Mouse (Mus musculus) lung, embryonic 16.5 days (tissue): ENCODE results near the gene Dnajb4. TPM values are rescaled to one million over a fixed set of nuclear protein-coding genes. Genes with fewer than 3 reads are reported as not detected.

ENCODE experiments used
- ATAC-seq: fragments of 200-750 bp; cut with Nextera tagmentation; 2 replicates; pipeline ENCODE4 v1.8.0; 2017; ENCODE audit warnings: low read depth, mild to moderate bottlenecking, moderate library complexity
- H3K27ac ChIP-seq: fragments of 300-500 bp; sonication (generic); 2 replicates; pipeline ENCODE4 v1.5.1; 2014; ENCODE audit warnings: mild to moderate bottlenecking, control low read depth, low read length
- H3K27me3 ChIP-seq: fragments of 300-500 bp; sonication (generic); 2 replicates; pipeline ENCODE4 v1.6.1; 2014; ENCODE audit warnings: low read depth, low read length, mixed read lengths; ENCODE audit not compliant: control insufficient read depth, insufficient read depth
- H3K36me3 ChIP-seq: fragments of 300-500 bp; sonication (generic); 2 replicates; pipeline ENCODE4 v1.6.1; 2014; ENCODE audit warnings: low read length; ENCODE audit not compliant: control insufficient read depth, insufficient read depth
- H3K4me1 ChIP-seq: fragments of 300-500 bp; sonication (generic); replicated peaks from 2 replicates; pipeline ENCODE4 v1.6.1; 2014; ENCODE audit warnings: low read length, mixed read lengths; ENCODE audit not compliant: control insufficient read depth, insufficient read depth
- H3K4me2 ChIP-seq: fragments of 300-500 bp; sonication (generic); 2 replicates; pipeline ENCODE4 v1.6.1; 2014; ENCODE audit warnings: low read depth, low read length, control low read depth
- H3K4me3 ChIP-seq: fragments of 300-500 bp; sonication (generic); 2 replicates; pipeline ENCODE4 v1.5.1; 2014; ENCODE audit warnings: mild to moderate bottlenecking, low read length, control low read depth
- H3K9ac ChIP-seq: fragments of 300-500 bp; sonication (generic); 2 replicates; pipeline ENCODE4 v1.6.1; 2014; ENCODE audit warnings: low read length, control low read depth
- H3K9me3 ChIP-seq: fragments of 300-500 bp; sonication (generic); 2 replicates; pipeline ENCODE4 v1.6.1; 2016; ENCODE audit warnings: low read length; ENCODE audit not compliant: control insufficient read depth
- WGBS: fragments of 180-500 bp; shearing (Covaris S2); extraction: QIAGEN DNeasy Blood & Tissue Kit; methylation state at CpG from one replicate; pipeline ENCODE4 v1.1.7; 2014; 5-methylcytosine and 5-hydroxymethylcytosine counted together
- polyA plus RNA-seq: library from polyadenylated mRNA; unstranded; fragments of >200 nt; fragmentation: Nextera tagmentation; extraction: Ambion mirVana; gene quantifications from 2 replicates; pipeline ENCODE4 v1.2.1, GENCODE M21; 2015

Dnajb4 gene
- polyA plus RNA-seq, 1 experiment from 2014 or later, result 44.0 TPM

- 29% methylated on average over 4 of the region's 4 CpGs for WGBS
- Histone ChIP-seq H3K27me3 (no peaks in the 10 kb centered on the region), H3K9me3 (no peaks in the 10 kb centered on the region), H3K4me2 (peak overlapping the region; percentile 36; the same call in 1 of the 2 replicates), H3K36me3 (peaks cover 9% of the 10 kb centered on the region; the same call in 1 of the 2 replicates), H3K9ac (peak overlapping the region; percentile 46), H3K4me1 (peaks cover 24% of the 10 kb centered on the region), H3K27ac (peak overlapping the region; percentile 62), H3K4me3 (peak overlapping the region; percentile 22)
- ATAC-seq, result no peak
Measured at GRCm38 (mm10) chr3:152189306-152189705, 20.8 kb downstream of the Dnajb4 start.

GRCm38 (mm10) chr3:152186106-152186505 is 24.0 kb downstream of the Dnajb4 start:
- no peaks in the 10 kb centered on the region for H3K27me3 ChIP-seq
- H3K27ac ChIP-seq, result no peak overlapping the region
- H3K9ac ChIP-seq, result no peak overlapping the region
- no peaks in the 10 kb centered on the region for H3K9me3 ChIP-seq
- H3K4me2 ChIP-seq, result no peak overlapping the region
- 53% methylated on average over 6 of the region's 6 CpGs for WGBS
- H3K4me1 ChIP-seq, result peaks cover 22% of the 10 kb centered on the region
- H3K36me3 ChIP-seq, result peaks cover 13% of the 10 kb centered on the region
- ATAC-seq, result 0 out of 2 replicates have a peak, but pooled peaks have one; percentile 31
- H3K4me3 ChIP-seq, result no peak overlapping the region

- H3K4me3 ChIP-seq, result no peak overlapping the region
- no peak overlapping the region for H3K9ac ChIP-seq
- H3K27me3 ChIP-seq, result no peaks in the 10 kb centered on the region
- H3K9me3 ChIP-seq, result no peaks in the 10 kb centered on the region
- H3K36me3 ChIP-seq, result peaks cover 19% of the 10 kb centered on the region
- H3K4me2 ChIP-seq, result no peak overlapping the region
- H3K27ac ChIP-seq, result no peak overlapping the region
- H3K4me1 ChIP-seq, result peaks cover 6% of the 10 kb centered on the region; the same call in 1 of the 2 replicates
- ATAC-seq, result no peak
- WGBS, result 84% methylated on average over 9 of the region's 9 CpGs
Measured at GRCm38 (mm10) chr3:152183522-152183921, 26.6 kb downstream of the Dnajb4 start.

DNA sequence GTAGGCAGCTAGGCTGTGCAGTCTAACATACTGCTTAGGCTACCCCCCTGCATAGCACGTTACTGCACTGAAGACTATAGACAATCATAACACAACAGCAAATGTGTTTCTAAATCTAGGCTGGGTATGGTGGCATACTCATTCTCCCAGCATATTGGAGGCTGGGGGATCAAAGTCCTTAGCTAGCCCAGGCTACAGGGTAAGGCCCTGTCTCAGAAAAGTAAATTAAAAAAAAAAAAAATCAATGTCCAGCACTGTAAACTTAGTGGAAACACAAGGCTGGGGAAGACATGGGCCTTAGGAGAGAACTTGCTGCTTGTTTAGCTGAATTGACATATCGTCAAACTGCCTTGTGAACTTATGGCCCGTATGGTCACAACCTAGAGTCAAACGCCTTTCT is 29.5 kb downstream of the Dnajb4 start:
- Histone ChIP-seq H3K9me3 (no peaks in the 10 kb centered on the region), H3K27ac (no peak overlapping the region), H3K4me1 (no peaks in the 10 kb centered on the region), H3K36me3 (peaks cover 14% of the 10 kb centered on the region), H3K9ac (no peak overlapping the region), H3K4me3 (no peak overlapping the region), H3K27me3 (no peaks in the 10 kb centered on the region), H3K4me2 (no peak overlapping the region)
- ATAC-seq, result no peak
- WGBS, result 82% methylated on average over 4 of the region's 4 CpGs

GRCm38 (mm10) chr3:152179285-152179684 is 30.8 kb downstream of the Dnajb4 start:
- H3K4me1 ChIP-seq, result 0 out of 2 replicates have a peak, but pooled peaks cover 2% of the 10 kb centered on the region
- H3K4me2 ChIP-seq, result no peak overlapping the region
- ATAC-seq, result no peak
- H3K9me3 ChIP-seq, result no peaks in the 10 kb centered on the region
- 57% methylated on average over 1 of the region's 1 CpGs for WGBS
- no peaks in the 10 kb centered on the region for H3K27me3 ChIP-seq
- no peak overlapping the region for H3K4me3 ChIP-seq
- peaks cover 10% of the 10 kb centered on the region for H3K36me3 ChIP-seq
- no peak overlapping the region for H3K27ac ChIP-seq
- no peak overlapping the region for H3K9ac ChIP-seq

- 84% methylated on average over 4 of the region's 4 CpGs for WGBS
- H3K4me3 ChIP-seq, result no peak overlapping the region
- H3K27me3 ChIP-seq, result no peaks in the 10 kb centered on the region
- H3K36me3 ChIP-seq, result peaks cover 10% of the 10 kb centered on the region
- no peak overlapping the region for H3K4me2 ChIP-seq
- H3K9me3 ChIP-seq, result no peaks in the 10 kb centered on the region
- H3K27ac ChIP-seq, result no peak overlapping the region
- no peak for ATAC-seq
- H3K4me1 ChIP-seq, result 0 out of 2 replicates have a peak, but pooled peaks cover 2% of the 10 kb centered on the region
- H3K9ac ChIP-seq, result no peak overlapping the region
Measured at GRCm38 (mm10) chr3:152178816-152179215, 31.3 kb downstream of the Dnajb4 start.

- no peak overlapping the region for H3K9ac ChIP-seq
- no peaks in the 10 kb centered on the region for H3K27me3 ChIP-seq
- 27% methylated on average over 7 of the region's 7 CpGs for WGBS
- peak overlapping the region; percentile 4 for H3K27ac ChIP-seq
- no peaks in the 10 kb centered on the region for H3K9me3 ChIP-seq
- no peak overlapping the region for H3K4me3 ChIP-seq
- peaks cover 21% of the 10 kb centered on the region for H3K4me1 ChIP-seq
- H3K36me3 ChIP-seq, result no peaks in the 10 kb centered on the region
- peak; percentile 69 for ATAC-seq
- H3K4me2 ChIP-seq, result no peak overlapping the region
Measured at GRCm38 (mm10) chr3:152172322-152172935, 37.7 kb downstream of the Dnajb4 start.

- Histone ChIP-seq H3K4me2 (no peak overlapping the region), H3K9me3 (no peaks in the 10 kb centered on the region), H3K36me3 (no peaks in the 10 kb centered on the region), H3K27me3 (no peaks in the 10 kb centered on the region), H3K4me1 (peaks cover 27% of the 10 kb centered on the region), H3K9ac (no peak overlapping the region), H3K4me3 (no peak overlapping the region), H3K27ac (peak overlapping the region; percentile 4)
- no peak for ATAC-seq
- 44% methylated on average over 7 of the region's 7 CpGs for WGBS
Measured at GRCm38 (mm10) chr3:152171862-152172261, 38.2 kb downstream of the Dnajb4 start.

- H3K36me3 ChIP-seq, result no peaks in the 10 kb centered on the region
- no peak overlapping the region for H3K27ac ChIP-seq
- H3K4me2 ChIP-seq, result no peak overlapping the region
- no peak for ATAC-seq
- H3K27me3 ChIP-seq, result no peaks in the 10 kb centered on the region
- no peak overlapping the region for H3K4me3 ChIP-seq
- WGBS, result 58% methylated on average over 2 of the region's 2 CpGs
- H3K9me3 ChIP-seq, result no peaks in the 10 kb centered on the region
- H3K9ac ChIP-seq, result no peak overlapping the region
- peaks cover 31% of the 10 kb centered on the region for H3K4me1 ChIP-seq
Measured at GRCm38 (mm10) chr3:152171236-152171635, 38.9 kb downstream of the Dnajb4 start.
